Mouse (Mus musculus) layer of hippocampus, postnatal 10 days (tissue): ENCODE measurements around the gene Prr27. TPM values are rescaled to one million over a fixed set of nuclear protein-coding genes. Genes with fewer than 3 reads are reported as not detected.

Source experiments
- DNase-seq, 2 experiments: peaks; one replicate each; pipeline ENCODE4 v3.0.0; 2021; ENCODE audit warnings: low spot score in 2 of 2
- long read RNA-seq: library from polyadenylated mRNA; stranded (forward); transcript quantifications from one replicate; pipeline ENCODE4 v2.0.0, GENCODE M21; 2023
- total RNA-seq, 2 experiments: library from RNA; stranded (reverse); gene quantifications; 2 replicates each; pipeline ENCODE4 v1.2.3; 2021

Gene Prr27
- total RNA-seq, result not detected
- long read RNA-seq, result 0 reads

DNA sequence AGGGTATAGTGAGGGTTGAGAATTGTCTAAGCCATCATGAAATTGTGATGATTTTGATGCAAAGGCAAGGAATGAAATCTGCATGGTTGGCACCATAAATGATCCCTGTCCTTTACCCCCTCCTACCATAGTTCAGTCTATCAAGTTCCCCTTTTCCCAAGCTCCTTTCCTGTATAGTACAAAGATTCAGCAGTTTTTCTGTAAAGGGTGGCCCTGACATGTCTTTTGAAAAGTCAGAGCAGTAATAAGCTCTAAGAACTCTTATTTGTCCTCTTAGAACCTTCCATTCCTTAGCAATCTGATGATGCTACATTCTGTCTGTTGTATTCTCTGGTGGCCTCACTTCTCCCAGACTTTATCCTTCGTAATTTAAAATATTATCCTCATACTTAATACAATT lies at the start of gene Prr27:
TSS of gene Prr27 (plus strand) at position 301 of the 400 bp plus-strand sequence.
- DNase-seq, result no peak

DNA sequence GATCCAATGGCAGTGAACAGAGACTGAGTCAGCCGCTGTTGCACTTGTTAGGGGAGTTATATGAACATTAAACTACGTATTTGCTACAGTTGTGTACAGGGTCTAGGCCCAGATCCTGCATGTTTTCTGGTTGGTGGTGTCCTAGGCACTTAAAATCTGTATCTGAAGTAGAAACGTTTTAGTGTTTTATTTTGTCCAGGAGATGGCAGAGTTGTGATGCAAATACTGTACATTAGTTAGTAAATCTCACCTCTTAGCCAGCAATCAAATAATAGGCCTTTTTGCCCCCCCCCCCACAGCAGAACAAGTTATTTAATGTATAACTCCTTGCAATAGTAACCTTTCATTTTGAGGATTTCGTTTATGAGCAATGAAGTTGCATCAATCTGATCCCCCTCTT lies 42.8 kb upstream of the Prr27 start:
- no peak for DNase-seq

DNA sequence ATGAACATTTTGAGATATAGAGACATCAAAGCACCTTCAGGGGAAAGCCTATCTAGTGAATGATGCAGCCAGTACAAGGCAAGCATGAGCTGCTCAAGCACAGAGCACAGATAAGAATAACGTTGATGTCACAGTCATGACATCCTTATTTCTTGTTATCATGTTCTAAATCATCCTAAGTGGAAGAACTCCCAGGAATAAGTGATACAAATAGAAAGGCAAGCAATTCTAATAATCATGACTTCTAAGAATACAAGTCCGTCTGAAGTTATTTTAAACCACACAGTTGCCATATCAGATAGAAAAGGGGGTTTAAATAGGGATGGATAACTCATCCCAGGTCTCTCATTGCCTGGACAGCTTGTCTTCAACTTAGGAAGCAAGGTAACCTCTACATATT lies 17.7 kb upstream of the Prr27 start, which contains the start of gene Csn1s2b:
TSS of gene Csn1s2b (plus strand) at position 301 of the 400 bp plus-strand sequence.
- DNase-seq, result no peak

GRCm38 (mm10) chr5:87809253-87809652 lies 16.2 kb upstream of the Prr27 start:
- DNase-seq, result no peak

DNA sequence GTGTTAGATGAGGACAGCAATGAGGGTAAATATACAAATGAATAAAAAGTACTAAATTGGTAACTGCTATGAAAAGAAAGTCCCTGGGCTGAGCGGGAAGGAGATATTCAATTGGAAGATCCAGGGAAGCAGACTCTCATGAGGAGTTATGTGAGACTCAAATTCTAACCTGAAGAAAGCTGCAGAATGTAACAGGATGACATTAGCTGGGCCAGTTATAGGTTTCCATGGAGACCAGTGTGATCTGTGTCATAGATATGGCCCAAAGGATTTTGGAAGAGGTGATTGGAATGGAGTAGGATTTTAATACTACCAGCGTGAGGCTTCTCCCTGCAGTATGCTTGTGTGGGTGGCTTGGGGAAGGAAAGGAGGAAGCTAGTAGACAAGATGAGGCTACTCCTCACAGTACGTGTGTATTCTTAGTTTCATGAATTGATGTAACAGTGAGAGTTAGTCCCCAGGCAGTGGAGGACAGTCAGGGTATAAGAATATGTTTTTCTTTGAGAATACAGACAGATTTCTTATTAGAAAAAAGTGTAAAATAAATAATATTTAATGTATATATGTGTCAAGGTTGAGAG lies 29.7 kb downstream of the Prr27 start:
- no peak for DNase-seq

- no peak for DNase-seq
Measured at GRCm38 (mm10) chr5:87870084-87870483, 44.6 kb downstream of the Prr27 start.

GRCm38 (mm10) chr5:87871423-87871822 lies 45.9 kb downstream of the Prr27 start:
- DNase-seq, result no peak

- DNase-seq, result no peak
Measured at GRCm38 (mm10) chr5:87884729-87885128, 59.2 kb downstream of the Prr27 start, which contains the start of gene Odam. TSS of gene Odam (plus strand) at chr5:87885029.

Other genes starting within 250 kb of the Prr27 start
- not detected for gene Sult1e1, start 234.1 kb upstream of the Prr27 start, total RNA-seq
- not detected for gene Csn1s1, start 159.5 kb upstream of the Prr27 start, total RNA-seq
- gene Csn2, start 126.1 kb upstream of the Prr27 start, total RNA-seq, result not detected
- gene Csn1s2a, start 51.1 kb upstream of the Prr27 start, total RNA-seq, result not detected
- not detected for gene Csn1s2b, start 17.6 kb upstream of the Prr27 start, total RNA-seq
- not detected for gene Odam, start 59.3 kb downstream of the Prr27 start, total RNA-seq
- not detected for gene Csn3, start 99.9 kb downstream of the Prr27 start, total RNA-seq
- not detected for gene 2310003L06Rik, start 143.8 kb downstream of the Prr27 start, total RNA-seq
- not detected for gene Gm28434, start 143.8 kb downstream of the Prr27 start, total RNA-seq
- gene Cabs1, start 153.8 kb downstream of the Prr27 start, total RNA-seq, result not detected
- gene Smr3a, start 176.9 kb downstream of the Prr27 start, total RNA-seq, result not detected